In the genomic region with DNA sequence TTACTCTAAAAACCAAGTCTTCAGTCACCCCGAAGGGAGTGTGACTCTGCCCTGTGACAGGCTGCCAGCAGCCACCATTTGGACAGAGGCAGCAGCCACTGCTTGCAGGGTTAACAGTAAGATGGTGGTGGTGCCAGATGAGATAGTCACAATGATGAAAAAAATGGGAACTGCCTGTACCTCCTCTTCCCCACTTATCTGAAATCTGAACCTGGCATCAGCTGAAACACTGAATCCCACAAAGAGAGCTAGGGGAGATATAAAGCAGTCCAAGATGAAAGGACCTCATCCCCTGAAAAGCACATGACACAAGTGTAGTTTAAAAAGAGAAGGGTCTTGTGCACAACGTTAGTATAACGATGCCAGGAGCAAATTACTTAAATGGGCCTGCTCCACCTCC, we compare ENCODE assay signal across 28 mouse cellular contexts.
"Had no signal": no experiment of that assay in that cellular context is flagged by ENCODE, and none has a peak within 500 bp of the region (broad histone marks: within the 10 kb centered on the region; RNA-seq: fewer than 3 reads in every experiment).

No protein-coding gene starts in this region.

- H3K36me3 ChIP-seq: embryonic facial prominence, embryonic 10.5 days; embryonic facial prominence, embryonic 12.5 days; embryonic facial prominence, embryonic 13.5 days; embryonic facial prominence, embryonic 15.5 days; forebrain, embryonic 10.5 days; forebrain, embryonic 12.5 days; forebrain, embryonic 15.5 days had no signal

- H3K27me3 ChIP-seq: embryonic facial prominence, embryonic 12.5 days; embryonic facial prominence, embryonic 13.5 days; embryonic facial prominence, embryonic 15.5 days; forebrain, embryonic 12.5 days; forebrain, embryonic 13.5 days; forebrain, embryonic 15.5 days had no signal

- H3K9me3 ChIP-seq: embryonic facial prominence, embryonic 10.5 days; embryonic facial prominence, embryonic 12.5 days; embryonic facial prominence, embryonic 13.5 days; embryonic facial prominence, embryonic 15.5 days; forebrain, embryonic 10.5 days; forebrain, embryonic 12.5 days; forebrain, embryonic 13.5 days; forebrain, embryonic 15.5 days had no signal

- H3K4me3 ChIP-seq: embryonic facial prominence, embryonic 10.5 days; embryonic facial prominence, embryonic 12.5 days; embryonic facial prominence, embryonic 13.5 days; embryonic facial prominence, embryonic 15.5 days; erythroblast, embryonic 14.5 days; forebrain, embryonic 10.5 days; forebrain, embryonic 12.5 days; forebrain, embryonic 13.5 days; forebrain, embryonic 15.5 days; gastrocnemius, adult 2 months; heart, adult 2 months had no signal

- H3K9ac ChIP-seq: embryonic facial prominence, embryonic 12.5 days; embryonic facial prominence, embryonic 13.5 days; embryonic facial prominence, embryonic 15.5 days; forebrain, embryonic 12.5 days; forebrain, embryonic 13.5 days; forebrain, embryonic 15.5 days; forebrain, postnatal 0 days had no signal

- H3K27ac ChIP-seq: embryonic facial prominence, embryonic 10.5 days; embryonic facial prominence, embryonic 12.5 days; embryonic facial prominence, embryonic 13.5 days; embryonic facial prominence, embryonic 15.5 days; forebrain, embryonic 10.5 days; forebrain, embryonic 12.5 days; forebrain, embryonic 13.5 days; forebrain, embryonic 15.5 days; gastrocnemius, adult 2 months; heart, adult 2 months had no signal

- ATAC-seq: forebrain, embryonic 13.5 days; forebrain, embryonic 14.5 days; forebrain, embryonic 15.5 days; forebrain, embryonic 16.5 days; forebrain, postnatal 0 days had no signal

- DNase-seq: cerebellum, adult 8-10 months; cerebellum, adult 9-10 months; cerebellum, adult 9-11 months; cerebellum, postnatal 10 days; cerebellum, postnatal 14 days; cerebellum, postnatal 25 days; cerebellum, postnatal 36 days; embryo, embryonic 11 days; forebrain, postnatal 0 days; gastrocnemius, adult 2 months; gastrocnemius, postnatal 10 days; gastrocnemius, postnatal 14 days; gastrocnemius, postnatal 25 days; gastrocnemius, postnatal 36 days; heart, adult 11 months; heart, adult 18-20 months; heart, adult 2 months had no signal

- H3K4me2 ChIP-seq: embryonic facial prominence, embryonic 12.5 days; embryonic facial prominence, embryonic 13.5 days; embryonic facial prominence, embryonic 15.5 days; forebrain, embryonic 12.5 days; forebrain, embryonic 13.5 days; forebrain, embryonic 15.5 days had no signal

- H3K4me1 ChIP-seq: embryonic facial prominence, embryonic 10.5 days; embryonic facial prominence, embryonic 12.5 days; embryonic facial prominence, embryonic 13.5 days; embryonic facial prominence, embryonic 15.5 days; forebrain, embryonic 10.5 days; forebrain, embryonic 12.5 days; forebrain, embryonic 13.5 days; forebrain, embryonic 15.5 days had no signal
